Mouse (Mus musculus) CH12.LX (cell line): Measurements from ENCODE around the gene Olfr448. TPM values are rescaled to one million over a fixed set of nuclear protein-coding genes. Genes with fewer than 3 reads are reported as not detected.

ENCODE experiments used
- DNase-seq: peaks from one replicate; pipeline ENCODE4 v3.0.0-alpha.2; 2013; ENCODE audit errors: extremely low read depth
- H3K27ac ChIP-seq: 2 replicates; pipeline ENCODE4 v1.5.1; 2012; ENCODE audit warnings: low read depth, mild to moderate bottlenecking, control low read depth, moderate library complexity; ENCODE audit not compliant: insufficient read depth
- H3K27me3 ChIP-seq: replicated peaks from 2 replicates; pipeline ENCODE3; 2012; ENCODE audit warnings: inconsistent platforms
- H3K36me3 ChIP-seq, 2 experiments: replicated peaks in 1 of 2; 2 replicates each; pipeline versions ENCODE3 to v1.6.1; 2012; ENCODE audit warnings: inconsistent platforms in 1 of 2, low read length in 1 of 2, mild to moderate bottlenecking in 1 of 2, mixed read lengths in 1 of 2, moderate library complexity in 1 of 2; ENCODE audit not compliant: control insufficient read depth in 1 of 2, insufficient read depth in 1 of 2
- H3K4me1 ChIP-seq, 2 experiments: 2 replicates each; pipeline ENCODE4 v1.6.1; 2012; ENCODE audit warnings: inconsistent platforms in 1 of 2, moderate library complexity in 1 of 2; ENCODE audit not compliant: insufficient read depth in 2 of 2, control insufficient read depth in 1 of 2
- H3K4me2 ChIP-seq: 2 replicates; pipeline ENCODE4 v1.6.1; 2012; ENCODE audit warnings: low read depth, mild to moderate bottlenecking, control low read depth; ENCODE audit not compliant: poor library complexity, insufficient read depth, severe bottlenecking
- H3K4me3 ChIP-seq, 3 experiments: fragments of 150-350 bp in 1 of 3; sonication (generic) in 1 of 3; replicated peaks in 1 of 3; 2 replicates each; pipeline versions ENCODE3 to v1.5.1; 2011 to 2012; ENCODE audit warnings: low read depth in 2 of 3, low read length in 2 of 3, mild to moderate bottlenecking in 2 of 3, moderate library complexity in 2 of 3, control low read depth in 1 of 3, improper control_type of control experiment in 1 of 3, inconsistent platforms in 1 of 3, mixed read lengths in 1 of 3; ENCODE audit not compliant: poor library complexity in 1 of 3
- H3K79me2 ChIP-seq: replicated peaks from 2 replicates; pipeline ENCODE4 v1.6.1; 2012; ENCODE audit warnings: mild to moderate bottlenecking, moderate library complexity; ENCODE audit not compliant: control insufficient read depth, poor library complexity, insufficient read depth, severe bottlenecking; ENCODE audit errors: extremely low read depth
- H3K9ac ChIP-seq: 2 replicates; pipeline ENCODE4 v1.6.1; 2012; ENCODE audit warnings: low read depth, mild to moderate bottlenecking, control low read depth, moderate library complexity; ENCODE audit not compliant: insufficient read depth
- H3K9me3 ChIP-seq: replicated peaks from 2 replicates; pipeline ENCODE3; 2012; ENCODE audit warnings: low read length, inconsistent platforms, mixed read lengths
- CHD2 ChIP-seq: IDR thresholded peaks from 2 replicates; pipeline ENCODE4 v1.6.1; 2011; ENCODE audit warnings: low read length, improper control_type of control experiment
- EP300 ChIP-seq: IDR thresholded peaks from 2 replicates; pipeline ENCODE4 v1.6.1; 2011; ENCODE audit warnings: low read length, improper control_type of control experiment
- ETS1 ChIP-seq: conservative IDR thresholded peaks from 2 replicates; pipeline ENCODE4 v1.6.1; 2012; ENCODE audit warnings: low read depth, mild to moderate bottlenecking, inconsistent platforms, low read length, improper control_type of control experiment, moderate library complexity
- HCFC1 ChIP-seq: IDR thresholded peaks from 2 replicates; pipeline ENCODE4 v1.6.1; 2012; ENCODE audit warnings: low read depth, mild to moderate bottlenecking, inconsistent platforms, low read length, improper control_type of control experiment
- JUN ChIP-seq: IDR thresholded peaks from 2 replicates; pipeline ENCODE4 v1.6.1; 2011; ENCODE audit warnings: low read depth, mild to moderate bottlenecking, low read length, improper control_type of control experiment, moderate library complexity; ENCODE audit not compliant: insufficient read depth
- KAT2A ChIP-seq: IDR thresholded peaks from 2 replicates; pipeline ENCODE4 v1.6.1; 2012; ENCODE audit warnings: low read length, improper control_type of control experiment, inconsistent platforms; ENCODE audit not compliant: insufficient replicate concordance
- NRF1 ChIP-seq: IDR thresholded peaks from 2 replicates; pipeline ENCODE4 v1.6.1; 2014; ENCODE audit warnings: low read depth, mild to moderate bottlenecking, inconsistent platforms, low read length, improper control_type of control experiment, moderate library complexity
- POLR2AphosphoS2 ChIP-seq: IDR thresholded peaks from 2 replicates; pipeline ENCODE4 v1.6.1; 2011; ENCODE audit warnings: low read depth, low read length, improper control_type of control experiment
- RCOR1 ChIP-seq: conservative IDR thresholded peaks from 2 replicates; pipeline ENCODE4 v1.6.1; 2012; ENCODE audit warnings: low read depth, mild to moderate bottlenecking, inconsistent platforms, low read length, improper control_type of control experiment
- SIN3A ChIP-seq: IDR thresholded peaks from 2 replicates; pipeline ENCODE4 v1.6.1; 2012; ENCODE audit warnings: low read length, improper control_type of control experiment, inconsistent platforms
- TBP ChIP-seq: conservative IDR thresholded peaks from 2 replicates; pipeline ENCODE4 v1.6.1; 2011; ENCODE audit warnings: low read depth, low read length, improper control_type of control experiment
- TCF12 ChIP-seq: IDR thresholded peaks from 2 replicates; pipeline ENCODE4 v1.6.1; 2014; ENCODE audit warnings: low read depth, mild to moderate bottlenecking, inconsistent platforms, low read length, improper control_type of control experiment
- UBTF ChIP-seq: IDR thresholded peaks from 2 replicates; pipeline ENCODE4 v1.6.1; 2012; ENCODE audit warnings: low read depth, mild to moderate bottlenecking, inconsistent platforms, low read length, improper control_type of control experiment, moderate library complexity
- USF1 ChIP-seq: IDR thresholded peaks from 2 replicates; pipeline ENCODE4 v1.6.1; 2014; ENCODE audit warnings: low read depth, mild to moderate bottlenecking, inconsistent platforms, low read length, improper control_type of control experiment
- USF2 ChIP-seq: conservative IDR thresholded peaks from 2 replicates; pipeline ENCODE4 v1.6.1; 2011; ENCODE audit warnings: low read depth, low read length, improper control_type of control experiment
- ZC3H11A ChIP-seq: IDR thresholded peaks from 2 replicates; pipeline ENCODE4 v1.6.1; 2012; ENCODE audit warnings: low read depth, mild to moderate bottlenecking, inconsistent platforms, low read length, improper control_type of control experiment
- ZMIZ1 ChIP-seq: IDR thresholded peaks from 2 replicates; pipeline ENCODE4 v1.6.1; 2012; ENCODE audit warnings: low read depth, mild to moderate bottlenecking, inconsistent platforms, low read length, improper control_type of control experiment
- ZNF384 ChIP-seq: IDR thresholded peaks from 2 replicates; pipeline ENCODE4 v1.6.1; 2012; ENCODE audit warnings: low read depth, low read length, improper control_type of control experiment, inconsistent platforms
- dilution Hi-C: fragments of 300-500 bp; cut with MboI; formaldehyde crosslinking; loops from 2 replicates; pipeline ENCODE4 v1.14.3; 2020; ENCODE audit warnings: low sequenced_read_pairs; ENCODE audit not compliant: extremely low pct_unique_long_range_greater_than_20kb, extremely low pct_ligation_motif_present
- in situ Hi-C: fragments of 300-500 bp; cut with MboI; formaldehyde crosslinking; loops from 3 replicates; pipeline ENCODE4 v1.14.3; 2019; ENCODE audit warnings: low sequenced_read_pairs, low pct_ligation_motif_present, low pct_unique_long_range_greater_than_20kb, mixed read lengths
- polyA plus RNA-seq: library from polyadenylated mRNA; unstranded; fragments of >175 nt; gene quantifications from 2 replicates; pipeline ENCODE4 v1.2.1, GENCODE M21; 2012; ENCODE audit warnings: low read depth; ENCODE audit not compliant: insufficient read length
- total RNA-seq, 2 experiments: library from RNA; depleted of rRNA; stranded (reverse); fragments of 300-350 nt in 1 of 2; fragments of >200 nt in 1 of 2; gene quantifications; 2 replicates each; pipeline ENCODE4 v1.2.3; 2012 to 2014

The Olfr448 gene
- total and polyA plus RNA-seq, 3 experiments, result not detected

DNA sequence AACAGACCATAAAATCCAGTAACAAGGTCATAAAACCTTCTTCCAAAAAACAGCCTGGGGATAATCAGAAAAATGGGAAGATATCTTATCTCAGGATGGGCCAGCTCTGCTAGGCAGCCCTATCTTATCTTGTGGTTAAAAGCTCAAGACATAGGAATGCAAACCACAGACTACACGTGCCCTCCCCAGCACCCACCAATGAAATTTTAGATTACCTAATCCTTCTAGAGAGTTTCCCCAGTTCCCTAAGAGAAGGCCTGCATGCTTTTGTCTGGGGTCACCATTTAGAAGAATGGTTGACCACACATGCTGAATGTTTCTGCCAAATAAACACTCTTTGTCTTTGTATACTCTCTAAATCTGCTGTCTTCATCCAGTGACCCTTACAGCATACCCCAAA lies 10.1 kb downstream of the Olfr448 start:
- in situ Hi-C loops, result no loop called here
- dilution Hi-C loops, result no loop called here

DNA sequence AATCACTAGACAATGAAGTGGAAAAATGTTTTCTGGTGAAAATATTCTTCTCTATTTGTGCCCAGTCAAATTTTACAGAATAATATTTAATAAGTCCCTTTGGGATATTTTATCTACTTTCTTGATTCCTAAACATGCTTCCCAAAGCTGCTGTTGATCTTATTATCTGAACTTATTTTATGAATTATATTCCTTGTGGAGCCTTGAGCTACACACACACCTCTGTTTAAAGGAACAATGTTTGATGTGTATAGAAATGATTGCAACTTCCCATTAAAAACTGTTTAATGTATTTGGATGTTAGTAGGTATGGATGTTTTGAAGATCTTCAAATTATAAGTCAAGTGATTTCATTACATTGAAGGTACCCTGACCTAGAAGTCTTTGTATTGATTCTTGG lies 18.3 kb downstream of the Olfr448 start, which contains the start of gene Olfr447:
TSS of gene Olfr447 (plus strand) at position 301 of the 400 bp plus-strand sequence.
- Histone ChIP-seq H3K9me3 (no peaks in the 10 kb centered on the region), H3K27ac (no peak within 1 kb of the TSS), H3K27me3 (no peaks in the 10 kb centered on the region), H3K4me2 (no peak within 1 kb of the TSS), H3K4me3 (no peak within 1 kb of the TSS), H3K36me3 (no peaks in the 10 kb centered on the region), H3K9ac (no peak within 1 kb of the TSS), H3K79me2 (no peaks in the 10 kb centered on the region), H3K4me1 (no peaks in the 10 kb centered on the region)
- dilution Hi-C loops (no loop called here), in situ Hi-C loops (no loop called here)
- TF ChIP-seq RCOR1 (no peak), POLR2AphosphoS2 (no peak), ZMIZ1 (no peak), NRF1 (no peak), ZNF384 (no peak), UBTF (no peak), EP300 (no peak), ETS1 (no peak), CHD2 (no peak), TCF12 (no peak)
- DNase-seq, result no peak

More for the DNA sequence above, 10.1 kb downstream of the Olfr448 start:
- Histone ChIP-seq H3K9ac (no peak overlapping the region), H3K4me1 (no peaks in the 10 kb centered on the region), H3K79me2 (no peaks in the 10 kb centered on the region), H3K9me3 (no peaks in the 10 kb centered on the region), H3K4me3 (no peak overlapping the region), H3K4me2 (no peak overlapping the region), H3K27me3 (no peaks in the 10 kb centered on the region), H3K36me3 (no peaks in the 10 kb centered on the region), H3K27ac (no peak overlapping the region)
- DNase-seq, result no peak
- no peak for TF ChIP-seq HCFC1
- TF ChIP-seq POLR2AphosphoS2, result no peak
- TF ChIP-seq ZC3H11A, result no peak
- no peak for TF ChIP-seq USF1
- TF ChIP-seq JUN, result no peak
- no peak for TF ChIP-seq SIN3A
- TF ChIP-seq KAT2A, result no peak
- no peak for TF ChIP-seq USF2
- TF ChIP-seq CHD2, result no peak
- no peak for TF ChIP-seq RCOR1
- TF ChIP-seq ZNF384, result no peak
- TF ChIP-seq UBTF, result no peak
- no peak for TF ChIP-seq TBP
